Mouse (Mus musculus): Measurements from ENCODE around the gene Phactr1. TPM values are rescaled to one million over a fixed set of nuclear protein-coding genes. Genes with fewer than 3 reads are reported as not detected.

Phactr1 gene
- total RNA-seq, 1 experiment = 1.2 TPM

DNA sequence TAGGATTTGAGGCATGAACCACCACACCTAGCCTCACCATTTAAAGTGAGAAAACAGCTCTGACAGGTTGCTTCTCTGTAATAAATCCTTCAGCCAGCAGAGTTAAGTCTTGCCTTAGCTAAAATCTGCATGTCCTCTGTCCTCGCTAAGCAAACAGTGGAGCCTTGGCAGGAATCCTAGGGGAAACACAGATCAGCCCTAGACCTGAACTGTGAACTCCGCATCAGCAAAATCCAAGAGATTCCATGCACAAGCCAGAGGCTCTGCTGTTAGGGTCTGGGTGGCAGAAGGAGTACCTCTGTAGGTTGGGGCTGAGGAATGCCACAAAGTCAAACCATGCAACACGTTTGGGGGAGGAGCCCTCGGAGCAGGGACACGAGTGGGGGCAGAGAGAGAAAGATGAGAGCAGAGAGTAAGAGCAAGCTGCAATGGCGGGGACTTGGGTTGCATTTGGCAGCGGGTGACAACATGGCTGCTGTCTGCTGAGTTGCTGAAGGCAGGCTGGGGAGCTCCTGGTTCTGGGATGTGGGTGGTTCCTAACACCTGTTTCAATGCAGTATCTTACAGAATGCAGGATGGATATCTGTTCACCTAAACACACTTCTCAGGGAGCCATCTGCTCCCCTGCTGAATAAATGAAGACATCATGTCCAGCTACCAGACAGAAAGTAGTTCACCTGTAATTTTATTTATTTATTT, 464.4 kb downstream of the Phactr1 start:
- Histone ChIP-seq H3K4me1 (ENCODE audit: control insufficient read depth in 2 of 2, insufficient read depth in 2 of 2, low read length in 2 of 2, poor library complexity in 1 of 2) (peaks cover 0 to 5% of the 10 kb centered on the region in 2 experiments; a peak in 1 of 4 replicates), H3K27ac (ENCODE audit: insufficient read depth, low read depth, low read length, poor library complexity, severe bottlenecking) (no peak overlapping the region), H3K9ac (ENCODE audit: insufficient read depth, low read depth, low read length, poor library complexity, severe bottlenecking) (no peak overlapping the region), H3K4me3 (ENCODE audit: insufficient read depth in 1 of 2, low read depth in 1 of 2, low read length in 2 of 2, poor library complexity in 1 of 2, severe bottlenecking in 1 of 2) (no peak overlapping the region), H3K36me3 (ENCODE audit: control insufficient read depth, insufficient read depth, low read length, poor library complexity, severe bottlenecking) (peaks cover 3% of the 10 kb centered on the region; the same call in 1 of the 2 replicates), H3K9me3 (ENCODE audit: control insufficient read depth, insufficient read depth, low read depth, low read length) (no peaks in the 10 kb centered on the region)
- TF ChIP-seq ZC3H11A (IDR thresholded peaks at IDR 0.05; ENCODE audit: borderline replicate concordance, low read depth, low read length) (no peak), MAFK (IDR thresholded peaks at IDR 0.05; ENCODE audit: insufficient read depth, low read depth, low read length) (no peak), CHD2 (IDR thresholded peaks at IDR 0.05; ENCODE audit: low read depth, low read length) (no peak), ZNF384 (IDR thresholded peaks at IDR 0.05; ENCODE audit: low read depth, low read length) (no peak), HCFC1 (IDR thresholded peaks at IDR 0.05; ENCODE audit: borderline replicate concordance, insufficient read depth, low read length) (no peak)
- no peak for DNase-seq (ENCODE audit: low read depth, low spot score)
- in situ Hi-C loops (cut with MboI; ENCODE audit: low sequenced_read_pairs in 2 of 2, unreplicated experiment in 2 of 2) = no loop called here

GRCm38 (mm10) chr13:43146515-43147258, 466.3 kb downstream of the Phactr1 start:
- Histone ChIP-seq H3K4me3 (ENCODE audit: insufficient read depth in 1 of 2, low read depth in 1 of 2, low read length in 2 of 2, poor library complexity in 1 of 2, severe bottlenecking in 1 of 2) (no peak overlapping the region), H3K27ac (ENCODE audit: insufficient read depth, low read depth, low read length, poor library complexity, severe bottlenecking) (no peak overlapping the region), H3K4me1 (ENCODE audit: control insufficient read depth in 2 of 2, insufficient read depth in 2 of 2, low read length in 2 of 2, poor library complexity in 1 of 2) (peaks cover 0 to 6% of the 10 kb centered on the region in 2 experiments; a peak in 1 of 4 replicates), H3K36me3 (ENCODE audit: control insufficient read depth, insufficient read depth, low read length, poor library complexity, severe bottlenecking) (peaks cover 3% of the 10 kb centered on the region; the same call in 1 of the 2 replicates), H3K9me3 (ENCODE audit: control insufficient read depth, insufficient read depth, low read depth, low read length) (no peaks in the 10 kb centered on the region), H3K9ac (ENCODE audit: insufficient read depth, low read depth, low read length, poor library complexity, severe bottlenecking) (no peak overlapping the region)
- no peak for TF ChIP-seq HCFC1 (IDR thresholded peaks at IDR 0.05; ENCODE audit: borderline replicate concordance, insufficient read depth, low read length)
- no peak for TF ChIP-seq MAFK (IDR thresholded peaks at IDR 0.05; ENCODE audit: insufficient read depth, low read depth, low read length)
- no peak for TF ChIP-seq ZNF384 (IDR thresholded peaks at IDR 0.05; ENCODE audit: low read depth, low read length)
- TF ChIP-seq CHD2 (IDR thresholded peaks at IDR 0.05; ENCODE audit: low read depth, low read length) = no peak
- no peak for TF ChIP-seq ZC3H11A (IDR thresholded peaks at IDR 0.05; ENCODE audit: borderline replicate concordance, low read depth, low read length)
- in situ Hi-C loops (cut with MboI; ENCODE audit: low sequenced_read_pairs in 2 of 2, unreplicated experiment in 2 of 2) = no loop called here
- DNase-seq (ENCODE audit: low read depth, low spot score) = no peak

- peaks cover 3% of the 10 kb centered on the region; the same call in 1 of the 2 replicates for H3K36me3 ChIP-seq (ENCODE audit: control insufficient read depth, insufficient read depth, low read length, poor library complexity, severe bottlenecking)
- no peak overlapping the region for H3K4me3 ChIP-seq (ENCODE audit: insufficient read depth in 1 of 2, low read depth in 1 of 2, low read length in 2 of 2, poor library complexity in 1 of 2, severe bottlenecking in 1 of 2)
- H3K9ac ChIP-seq (ENCODE audit: insufficient read depth, low read depth, low read length, poor library complexity, severe bottlenecking) = no peak overlapping the region
- no peak for DNase-seq (ENCODE audit: low read depth, low spot score)
- no peak for TF ChIP-seq CHD2 (IDR thresholded peaks at IDR 0.05; ENCODE audit: low read depth, low read length)
- TF ChIP-seq ZC3H11A (IDR thresholded peaks at IDR 0.05; ENCODE audit: borderline replicate concordance, low read depth, low read length) = no peak
- no peak for TF ChIP-seq ZNF384 (IDR thresholded peaks at IDR 0.05; ENCODE audit: low read depth, low read length)
- no peak for TF ChIP-seq HCFC1 (IDR thresholded peaks at IDR 0.05; ENCODE audit: borderline replicate concordance, insufficient read depth, low read length)
- no peak for TF ChIP-seq MAFK (IDR thresholded peaks at IDR 0.05; ENCODE audit: insufficient read depth, low read depth, low read length)
- H3K4me1 ChIP-seq (ENCODE audit: control insufficient read depth in 2 of 2, insufficient read depth in 2 of 2, low read length in 2 of 2, poor library complexity in 1 of 2) = peaks cover 0 to 6% of the 10 kb centered on the region in 2 experiments; a peak in 1 of 4 replicates
- in situ Hi-C loops (cut with MboI; ENCODE audit: low sequenced_read_pairs in 2 of 2, unreplicated experiment in 2 of 2) = no loop called here
- H3K27ac ChIP-seq (ENCODE audit: insufficient read depth, low read depth, low read length, poor library complexity, severe bottlenecking) = no peak overlapping the region
- H3K9me3 ChIP-seq (ENCODE audit: control insufficient read depth, insufficient read depth, low read depth, low read length) = no peaks in the 10 kb centered on the region
Measured at GRCm38 (mm10) chr13:43148692-43149091, 468.3 kb downstream of the Phactr1 start.

GRCm38 (mm10) chr13:43149661-43150060, 469.2 kb downstream of the Phactr1 start:
- H3K4me1 ChIP-seq (ENCODE audit: control insufficient read depth in 2 of 2, insufficient read depth in 2 of 2, low read length in 2 of 2, poor library complexity in 1 of 2) = peaks cover 0 to 6% of the 10 kb centered on the region in 2 experiments; a peak in 1 of 4 replicates
- in situ Hi-C loops (cut with MboI; ENCODE audit: low sequenced_read_pairs in 2 of 2, unreplicated experiment in 2 of 2) = loop anchor here in 1 of 2 experiments (25.0 kb wide), 1 partner anchor 588 kb away; no protein-coding TSS in a partner anchor
- DNase-seq (ENCODE audit: low read depth, low spot score) = no peak
- no peaks in the 10 kb centered on the region for H3K9me3 ChIP-seq (ENCODE audit: control insufficient read depth, insufficient read depth, low read depth, low read length)
- TF ChIP-seq ZC3H11A (IDR thresholded peaks at IDR 0.05; ENCODE audit: borderline replicate concordance, low read depth, low read length) (no peak), MAFK (IDR thresholded peaks at IDR 0.05; ENCODE audit: insufficient read depth, low read depth, low read length) (no peak), CHD2 (IDR thresholded peaks at IDR 0.05; ENCODE audit: low read depth, low read length) (no peak), HCFC1 (IDR thresholded peaks at IDR 0.05; ENCODE audit: borderline replicate concordance, insufficient read depth, low read length) (no peak), ZNF384 (IDR thresholded peaks at IDR 0.05; ENCODE audit: low read depth, low read length) (no peak)
- H3K9ac ChIP-seq (ENCODE audit: insufficient read depth, low read depth, low read length, poor library complexity, severe bottlenecking) = no peak overlapping the region
- H3K36me3 ChIP-seq (ENCODE audit: control insufficient read depth, insufficient read depth, low read length, poor library complexity, severe bottlenecking) = peaks cover 3% of the 10 kb centered on the region; the same call in 1 of the 2 replicates
- H3K27ac ChIP-seq (ENCODE audit: insufficient read depth, low read depth, low read length, poor library complexity, severe bottlenecking) = no peak overlapping the region
- no peak overlapping the region for H3K4me3 ChIP-seq (ENCODE audit: insufficient read depth in 1 of 2, low read depth in 1 of 2, low read length in 2 of 2, poor library complexity in 1 of 2, severe bottlenecking in 1 of 2)
